Mouse (Mus musculus) frontal cortex, postnatal 14 days (tissue): ENCODE measurements at regions not wholly inside any gene's neighbourhood (a gene's known extent, or its start where the extent isn't known, plus 50 kb on each side); places are given as distances from the start of the nearest gene placed in this dataset.
A peak's percentile ranks its signal among the peaks of the same experiment; 100 is the strongest.

Experiments used
- DNase-seq, 2 experiments: peaks; one replicate each; pipeline ENCODE4 v3.0.0; 2022; ENCODE audit warnings: low spot score in 2 of 2

DNA sequence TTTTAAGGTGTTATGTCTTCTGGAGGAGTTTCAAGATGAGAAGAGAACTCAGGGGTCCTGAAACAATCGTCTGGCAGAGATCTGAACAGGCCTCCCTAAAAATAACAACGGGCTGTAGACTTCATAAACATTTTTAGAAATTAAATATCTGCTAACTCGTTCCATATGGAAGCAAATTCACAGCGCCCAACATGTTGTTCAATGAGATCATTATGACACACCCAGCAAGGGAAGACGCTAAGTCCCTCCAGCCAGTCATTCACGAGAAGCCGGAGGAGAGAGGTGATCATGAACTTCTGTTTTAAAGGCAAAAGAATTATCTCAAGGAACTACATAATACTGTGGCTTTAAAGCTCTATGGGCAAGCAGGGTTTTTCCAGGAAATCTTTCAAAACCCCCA lies 334.8 kb downstream of the Efna5 start:
- DNase-seq: no peak

- peak in 1 of 2 experiments; percentile 18 for DNase-seq
Observed at GRCm38 (mm10) chr17:62545330-62545729, 335.8 kb downstream of the Efna5 start.

DNA sequence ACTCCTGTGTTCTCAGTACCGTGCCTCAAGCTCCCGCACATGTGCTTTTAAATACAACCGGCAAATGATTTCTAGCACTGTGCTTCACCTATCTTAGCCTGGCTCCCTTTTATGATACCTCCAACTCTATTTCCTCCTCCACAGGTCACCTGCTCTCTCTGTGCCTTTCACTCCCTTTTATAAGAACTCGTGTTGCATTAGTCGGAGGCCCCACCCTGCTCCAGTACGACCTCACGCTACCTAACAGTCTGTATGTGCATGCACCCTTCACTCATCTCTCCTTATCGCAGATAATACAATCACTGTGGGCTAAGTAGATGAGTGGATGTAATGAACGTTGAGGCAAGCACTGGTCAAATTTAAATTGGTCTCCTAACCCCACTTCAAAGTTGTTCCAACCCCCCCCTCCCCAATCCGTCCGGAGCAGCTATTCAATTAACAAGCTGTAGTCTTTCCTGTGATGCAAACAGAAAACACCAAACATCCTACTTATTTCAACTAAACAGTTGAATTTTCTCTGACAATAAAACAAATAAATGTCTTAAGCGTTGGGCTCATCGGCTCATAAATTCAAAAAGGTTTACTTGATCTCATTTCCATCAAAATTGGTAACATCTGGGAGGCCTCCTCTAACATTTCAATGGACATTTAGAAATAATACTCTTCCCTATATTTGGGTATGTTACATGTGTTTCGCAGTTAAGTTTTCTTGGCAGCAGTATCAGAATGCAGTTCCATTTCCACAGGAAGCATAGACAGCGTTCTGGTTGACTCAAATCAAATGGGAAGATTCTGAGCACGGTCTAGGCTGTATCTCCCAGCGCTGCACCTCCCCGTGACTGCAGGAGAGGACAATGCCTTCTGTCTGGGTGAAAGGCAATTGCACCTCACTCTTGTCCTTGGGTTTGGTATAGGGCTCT lies 337.8 kb downstream of the Efna5 start:
- DNase-seq: no peak

DNA sequence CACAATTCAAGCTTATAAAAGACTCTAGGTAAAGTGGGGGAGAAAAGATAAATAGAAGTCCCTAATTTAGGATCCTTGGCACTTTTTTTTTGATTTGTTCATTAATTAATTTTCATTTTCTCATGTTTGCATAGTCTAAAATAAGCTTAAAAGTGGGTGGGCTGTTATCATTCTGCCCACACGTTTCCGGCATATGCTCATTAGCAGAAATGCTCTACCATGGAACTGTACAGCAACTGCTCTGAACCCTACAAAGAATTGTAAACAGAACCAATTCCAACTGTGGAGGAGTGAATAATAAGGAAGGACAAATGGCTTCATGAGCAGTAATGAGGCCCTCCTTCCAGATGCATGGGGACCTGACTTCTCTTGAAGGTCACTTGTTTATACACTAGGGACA lies 351.2 kb downstream of the Efna5 start:
- DNase-seq: no peak

DNA sequence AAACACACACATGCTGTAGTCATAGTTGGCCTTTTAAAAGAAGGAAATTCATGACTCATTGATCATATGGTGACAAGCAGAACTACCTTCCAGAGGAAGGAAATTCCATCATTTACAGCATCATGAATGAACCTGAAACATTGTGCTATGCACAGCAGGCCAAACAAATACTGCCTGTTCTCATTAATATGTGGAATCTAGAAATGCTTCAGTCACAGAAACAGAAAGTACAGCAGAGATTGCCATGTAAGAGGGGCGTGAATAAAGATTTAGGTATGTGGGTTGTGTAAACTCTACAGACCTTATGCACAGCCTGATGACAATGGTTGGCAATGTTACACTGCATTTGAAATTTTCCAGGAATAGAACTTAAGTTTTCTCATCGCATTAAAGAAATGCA lies 353.6 kb downstream of the Efna5 start:
- no peak for DNase-seq

- DNase-seq: no peak
Observed at GRCm38 (mm10) chr17:62513635-62514034, 367.5 kb downstream of the Efna5 start.

DNA sequence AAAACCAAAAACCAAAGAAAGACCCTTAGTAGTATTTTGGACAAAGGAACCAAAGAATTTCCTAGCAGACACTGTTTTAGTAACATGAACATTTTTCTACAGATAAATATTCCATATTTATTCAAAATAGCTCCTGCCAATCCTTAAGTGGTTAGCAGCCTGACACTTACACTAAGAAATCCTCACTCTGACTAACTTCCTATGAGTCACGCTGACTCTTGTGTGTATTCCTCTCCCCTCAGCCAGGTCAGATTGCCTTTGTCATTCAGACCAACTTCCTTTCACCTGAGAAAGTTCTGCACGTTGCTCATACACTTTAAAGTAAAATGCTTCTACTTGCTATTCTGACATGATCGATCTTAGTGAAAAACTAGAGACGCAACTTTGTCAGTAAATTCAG lies 370.9 kb downstream of the Efna5 start:
- DNase-seq: no peak

DNA sequence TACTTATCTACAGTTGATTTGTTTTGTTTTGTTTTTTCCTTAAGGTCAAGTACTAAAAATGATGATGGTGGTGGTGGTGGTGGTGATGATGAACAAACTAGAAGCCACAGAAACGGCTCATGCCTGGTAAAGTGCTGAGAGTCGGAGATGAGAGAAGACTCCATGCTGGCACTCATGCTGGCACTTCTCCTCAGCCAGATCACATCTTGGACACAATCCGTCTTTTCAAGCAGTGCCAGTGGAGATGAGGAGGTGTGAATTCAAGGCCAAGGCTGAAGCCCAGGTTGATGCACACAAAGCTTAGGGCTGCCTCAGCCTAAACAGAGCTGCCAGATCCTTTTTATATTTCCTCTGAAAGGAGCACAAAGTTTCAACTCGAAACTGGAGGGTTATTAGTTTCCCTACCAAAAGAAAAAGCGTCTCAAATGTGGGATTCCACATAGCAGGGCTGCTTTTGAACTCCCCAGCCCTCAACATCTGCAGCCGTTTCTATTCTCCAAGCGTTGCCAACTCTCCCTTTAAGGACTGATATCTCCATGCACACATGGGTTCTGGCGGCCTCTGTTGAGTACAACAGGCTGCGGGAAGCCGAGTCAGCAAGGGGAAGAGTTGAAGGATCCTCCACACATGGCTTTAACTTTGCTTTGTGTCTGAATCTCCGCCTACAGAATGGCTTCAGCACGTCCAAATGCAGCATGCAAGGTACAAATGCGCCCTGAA lies 373.2 kb downstream of the Efna5 start:
- DNase-seq: no peak

- DNase-seq: no peak
Observed at GRCm38 (mm10) chr17:62504691-62505090, 376.4 kb downstream of the Efna5 start.

DNA sequence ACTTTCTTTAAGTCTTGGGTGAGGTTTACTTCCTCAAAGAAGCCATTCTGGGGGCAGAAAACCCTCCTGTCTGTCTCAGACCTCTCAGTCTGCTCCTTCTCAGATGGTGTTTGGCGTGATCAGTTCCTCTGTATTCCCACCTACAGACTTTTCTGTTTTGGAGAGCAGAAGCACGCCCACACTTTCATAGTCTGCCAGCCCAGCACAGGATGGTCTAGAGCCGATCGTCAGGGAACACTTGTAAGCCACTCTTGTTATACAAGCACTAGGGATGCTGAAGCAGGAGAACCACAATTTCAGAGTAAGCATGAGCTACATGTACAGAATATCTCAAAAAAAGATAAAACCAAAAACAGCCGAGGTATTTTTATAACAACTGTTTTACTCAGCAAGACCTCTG lies 410.4 kb downstream of the Efna5 start:
- DNase-seq: no peak

DNA sequence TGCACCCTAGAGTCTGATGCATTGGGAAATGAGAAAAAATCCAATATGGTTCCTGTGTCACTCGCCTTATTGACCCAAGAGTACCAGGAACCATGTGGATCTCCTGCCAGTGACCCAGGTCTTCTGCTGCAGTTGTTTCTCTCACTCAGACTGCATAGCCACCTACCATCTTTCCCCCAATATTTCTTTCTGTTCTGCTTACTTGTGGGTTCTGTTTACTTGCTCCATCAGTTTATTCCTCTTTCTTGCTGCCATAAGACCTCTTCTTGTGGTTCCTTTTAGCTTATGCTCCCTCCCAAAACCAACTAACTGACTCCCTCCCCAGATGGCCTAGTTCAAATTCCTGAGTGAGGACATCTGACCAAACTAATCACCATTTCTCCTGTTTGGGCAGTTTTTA lies 411.8 kb downstream of the Efna5 start:
- DNase-seq: no peak

- DNase-seq: no peak
Observed at GRCm38 (mm10) chr17:62468859-62469258, 412.3 kb downstream of the Efna5 start.

GRCm38 (mm10) chr17:62467072-62467471 lies 414.0 kb downstream of the Efna5 start:
- DNase-seq: no peak

- DNase-seq: no peak
Observed at GRCm38 (mm10) chr17:62464994-62465393, 416.1 kb downstream of the Efna5 start.

DNA sequence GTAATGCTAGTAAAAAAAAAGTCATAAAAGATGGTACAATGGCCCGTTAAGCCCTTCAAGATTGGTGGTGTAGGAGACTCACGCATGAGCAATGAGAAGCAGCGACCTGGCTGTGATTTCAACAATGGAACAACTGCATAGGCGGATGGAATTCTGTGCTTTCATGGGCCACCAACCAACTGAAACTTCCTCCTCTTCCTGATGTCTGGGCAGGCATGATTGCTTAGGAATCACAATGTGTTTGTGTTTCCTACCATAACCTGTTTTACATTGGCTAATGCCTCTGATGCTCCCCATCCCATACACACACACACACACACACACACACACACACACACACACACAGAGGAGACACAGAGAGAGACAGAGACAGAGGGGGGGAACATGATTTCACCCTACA lies 416.9 kb downstream of the Efna5 start:
- DNase-seq: no peak

- DNase-seq: no peak
Observed at GRCm38 (mm10) chr17:62461304-62462245, 419.5 kb downstream of the Efna5 start.

GRCm38 (mm10) chr17:62458964-62459363 lies 422.2 kb downstream of the Efna5 start:
- peak in 1 of 2 experiments; percentile 46 for DNase-seq

- no peak for DNase-seq
Observed at GRCm38 (mm10) chr17:62438045-62438444, 443.1 kb downstream of the Efna5 start.

- DNase-seq: no peak
Observed at GRCm38 (mm10) chr17:62436044-62436443, 445.1 kb downstream of the Efna5 start.

GRCm38 (mm10) chr17:62423476-62424385 lies 457.4 kb downstream of the Efna5 start:
- DNase-seq: no peak

GRCm38 (mm10) chr17:62417584-62417983 lies 463.5 kb downstream of the Efna5 start:
- no peak for DNase-seq
